Mouse (Mus musculus): ENCODE data around the gene Ugt1a9. TPM values are rescaled to one million over a fixed set of nuclear protein-coding genes. Genes with fewer than 3 reads are reported as not detected.
A peak's percentile ranks its signal among the peaks of the same experiment; 100 is the strongest.

Ugt1a9 gene
- polyA plus RNA-seq, 1 experiment from 2014 or later = 0.65 TPM

GRCm38 (mm10) chr1:88256886-88257663 is 186.5 kb downstream of the Ugt1a9 start:
- Histone ChIP-seq H3K4me3 (ENCODE audit: low read depth, low read length) (no peak overlapping the region), H3K4me2 (replicated peaks; ENCODE audit: low read depth) (no peak overlapping the region), H3K9ac (ENCODE audit: low read length) (no peak overlapping the region), H3K36me3 (ENCODE audit: control insufficient read depth, insufficient read depth, low read length) (peaks cover 26% of the 10 kb centered on the region), H3K9me3 (ENCODE audit: control insufficient read depth, low read length) (peaks cover 22% of the 10 kb centered on the region), H3K27me3 (ENCODE audit: control insufficient read depth, insufficient read depth, low read length) (no peaks in the 10 kb centered on the region), H3K27ac (replicated peaks) (no peak overlapping the region), H3K4me1 (replicated peaks; ENCODE audit: control insufficient read depth, insufficient read depth) (peaks cover 17% of the 10 kb centered on the region)
- ATAC-seq (ENCODE audit: low FRiP score, low TSS enrichment) (no peak), DNase-seq (ENCODE audit: low spot score) (no peak)
- 71% methylated on average over 10 of the region's 10 CpGs for WGBS
- TF ChIP-seq EP300 (optimal IDR thresholded peaks at IDR 0.05) (no peak), CTCF (IDR thresholded peaks at IDR 0.05; ENCODE audit: low read depth) (no peak)

GRCm38 (mm10) chr1:88257681-88258080 is 187.1 kb downstream of the Ugt1a9 start:
- H3K36me3 ChIP-seq (ENCODE audit: control insufficient read depth, insufficient read depth, low read length) = peaks cover 31% of the 10 kb centered on the region
- H3K4me1 ChIP-seq (replicated peaks; ENCODE audit: control insufficient read depth, insufficient read depth) = peaks cover 21% of the 10 kb centered on the region
- no peak overlapping the region for H3K27ac ChIP-seq (replicated peaks)
- ATAC-seq (ENCODE audit: low FRiP score, low TSS enrichment) (no peak), DNase-seq (ENCODE audit: low spot score) (no peak)
- TF ChIP-seq CTCF (IDR thresholded peaks at IDR 0.05; ENCODE audit: low read depth) (no peak), EP300 (optimal IDR thresholded peaks at IDR 0.05) (no peak)
- WGBS = 80% methylated on average over 6 of the region's 6 CpGs
- H3K4me3 ChIP-seq (ENCODE audit: low read depth, low read length) = no peak overlapping the region
- H3K9ac ChIP-seq (ENCODE audit: low read length) = no peak overlapping the region
- H3K9me3 ChIP-seq (ENCODE audit: control insufficient read depth, low read length) = peaks cover 19% of the 10 kb centered on the region
- no peaks in the 10 kb centered on the region for H3K27me3 ChIP-seq (ENCODE audit: control insufficient read depth, insufficient read depth, low read length)
- H3K4me2 ChIP-seq (replicated peaks; ENCODE audit: low read depth) = no peak overlapping the region

- Histone ChIP-seq H3K9me3 (ENCODE audit: control insufficient read depth, low read length) (peaks cover 19% of the 10 kb centered on the region), H3K4me1 (replicated peaks; ENCODE audit: control insufficient read depth, insufficient read depth) (peaks cover 21% of the 10 kb centered on the region), H3K4me2 (replicated peaks; ENCODE audit: low read depth) (no peak overlapping the region), H3K27me3 (ENCODE audit: control insufficient read depth, insufficient read depth, low read length) (no peaks in the 10 kb centered on the region), H3K27ac (replicated peaks) (no peak overlapping the region), H3K36me3 (ENCODE audit: control insufficient read depth, insufficient read depth, low read length) (peaks cover 38% of the 10 kb centered on the region), H3K9ac (ENCODE audit: low read length) (no peak overlapping the region), H3K4me3 (ENCODE audit: low read depth, low read length) (no peak overlapping the region)
- WGBS = 72% methylated on average over 6 of the region's 6 CpGs
- no peak for TF ChIP-seq CTCF (IDR thresholded peaks at IDR 0.05; ENCODE audit: low read depth)
- no peak for TF ChIP-seq EP300 (optimal IDR thresholded peaks at IDR 0.05)
- ATAC-seq (ENCODE audit: low FRiP score, low TSS enrichment) (no peak), DNase-seq (ENCODE audit: low spot score) (no peak)
Measured at GRCm38 (mm10) chr1:88258361-88258760, 187.8 kb downstream of the Ugt1a9 start.

GRCm38 (mm10) chr1:88258881-88259642 is 188.5 kb downstream of the Ugt1a9 start:
- Histone ChIP-seq H3K4me3 (ENCODE audit: low read depth, low read length) (no peak overlapping the region), H3K9me3 (ENCODE audit: control insufficient read depth, low read length) (peaks cover 15% of the 10 kb centered on the region), H3K9ac (ENCODE audit: low read length) (peak overlapping the region; percentile 5), H3K36me3 (ENCODE audit: control insufficient read depth, insufficient read depth, low read length) (peaks cover 45% of the 10 kb centered on the region), H3K27me3 (ENCODE audit: control insufficient read depth, insufficient read depth, low read length) (no peaks in the 10 kb centered on the region), H3K27ac (replicated peaks) (peak overlapping the region; percentile 13; the same call in 1 of the 2 replicates), H3K4me1 (replicated peaks; ENCODE audit: control insufficient read depth, insufficient read depth) (peaks cover 21% of the 10 kb centered on the region), H3K4me2 (replicated peaks; ENCODE audit: low read depth) (no peak overlapping the region)
- ATAC-seq (ENCODE audit: low FRiP score, low TSS enrichment) (peak; percentile 2; the same call in 1 of the 2 replicates), DNase-seq (ENCODE audit: low spot score) (no peak)
- TF ChIP-seq CTCF (IDR thresholded peaks at IDR 0.05; ENCODE audit: low read depth) (no peak), EP300 (optimal IDR thresholded peaks at IDR 0.05) (no peak)
- 60% methylated on average over 8 of the region's 8 CpGs for WGBS

GRCm38 (mm10) chr1:88259643-88260024 is 189.0 kb downstream of the Ugt1a9 start:
- DNase-seq (ENCODE audit: low spot score) (no peak), ATAC-seq (ENCODE audit: low FRiP score, low TSS enrichment) (no peak)
- Histone ChIP-seq H3K4me3 (ENCODE audit: low read depth, low read length) (no peak overlapping the region), H3K9me3 (ENCODE audit: control insufficient read depth, low read length) (peaks cover 15% of the 10 kb centered on the region), H3K27ac (replicated peaks) (peak overlapping the region; percentile 13; the same call in 1 of the 2 replicates), H3K4me1 (replicated peaks; ENCODE audit: control insufficient read depth, insufficient read depth) (peaks cover 21% of the 10 kb centered on the region), H3K27me3 (ENCODE audit: control insufficient read depth, insufficient read depth, low read length) (no peaks in the 10 kb centered on the region), H3K9ac (ENCODE audit: low read length) (peak overlapping the region; percentile 5), H3K36me3 (ENCODE audit: control insufficient read depth, insufficient read depth, low read length) (peaks cover 51% of the 10 kb centered on the region), H3K4me2 (replicated peaks; ENCODE audit: low read depth) (no peak overlapping the region)
- TF ChIP-seq EP300 (optimal IDR thresholded peaks at IDR 0.05) = no peak
- no peak for TF ChIP-seq CTCF (IDR thresholded peaks at IDR 0.05; ENCODE audit: low read depth)
- WGBS = 72% methylated on average over 4 of the region's 4 CpGs

Measured in stomach, postnatal 0 days (tissue).